Mouse (Mus musculus) urinary bladder, postnatal 4 days (tissue): ENCODE results near the gene Gm10521.
"Not testable (repeated sequence)": the region's sequence is repeated elsewhere in the genome, so short reads cannot be mapped to it uniquely, and the experiment has no call there.

Source experiments
- DNase-seq, 2 experiments: peaks; one replicate each; pipeline ENCODE4 v3.0.0; 2021 to 2022; ENCODE audit warnings: low spot score in 2 of 2

Gm10521 gene

GRCm38 (mm10) chr1:171895364-171895763 is at the start of gene Gm10521:
TSS of gene Gm10521 (plus strand) at chr1:171895664.
- DNase-seq: not testable (repeated sequence)

GRCm38 (mm10) chr1:171848201-171848600 is 47.3 kb upstream of the Gm10521 start:
- no peak for DNase-seq

DNA sequence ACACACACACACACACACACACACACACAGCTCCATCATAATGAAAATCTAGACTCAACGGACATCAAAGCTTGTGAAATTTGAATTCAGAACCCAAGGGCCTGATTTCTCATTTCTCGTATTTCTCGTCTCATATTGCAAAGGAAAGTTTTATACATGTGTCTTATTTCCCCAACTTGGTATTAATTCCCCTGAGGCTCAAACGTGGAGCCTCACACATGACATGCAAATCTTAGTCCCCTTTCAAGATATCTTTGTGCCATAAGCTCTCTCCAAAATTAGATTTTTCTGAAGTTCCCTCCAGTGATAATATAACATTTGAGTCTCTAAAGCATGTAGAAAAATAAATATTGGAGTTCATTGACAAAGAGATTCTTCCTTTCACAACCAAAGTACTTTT is 46.7 kb upstream of the Gm10521 start:
- DNase-seq: no peak

DNA sequence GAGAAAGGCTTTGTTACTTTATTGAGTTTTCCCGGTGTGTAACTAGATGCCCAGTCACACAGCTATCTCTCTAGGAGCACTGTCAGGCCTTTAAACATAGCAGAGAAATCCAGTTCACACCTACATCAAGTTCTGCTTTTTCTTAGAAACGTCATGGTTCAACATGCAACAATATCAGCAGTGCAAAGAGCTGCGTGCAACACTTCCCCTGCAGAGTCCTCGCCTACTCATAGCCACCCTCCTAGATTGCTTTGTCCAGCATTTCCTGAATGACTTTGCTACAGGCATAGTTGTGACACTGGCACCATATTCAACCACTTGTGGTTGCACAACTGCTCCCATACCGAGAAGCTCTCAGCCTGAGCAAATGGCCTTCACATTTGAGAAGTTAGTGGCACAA is 46.0 kb upstream of the Gm10521 start:
- no peak for DNase-seq

DNA sequence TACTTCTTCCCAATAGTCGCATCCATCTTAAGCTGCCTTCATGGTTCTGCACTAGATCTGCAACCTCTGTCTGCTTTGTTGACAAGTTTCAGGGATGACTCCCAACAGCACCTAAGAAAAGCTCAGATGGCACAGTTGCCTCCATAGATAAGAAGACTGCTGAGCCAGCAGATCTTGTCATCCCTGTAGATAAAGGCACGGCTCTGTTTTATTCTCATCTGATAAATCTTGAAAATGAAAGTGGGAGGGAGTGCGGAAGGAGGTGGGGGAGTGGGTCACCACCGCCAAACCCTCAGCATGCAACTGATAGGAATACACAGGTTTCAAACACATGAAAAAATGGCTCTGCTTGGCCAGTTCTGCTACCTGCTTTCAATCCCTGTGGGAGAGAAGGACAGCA is 30.0 kb upstream of the Gm10521 start:
- no peak for DNase-seq

DNA sequence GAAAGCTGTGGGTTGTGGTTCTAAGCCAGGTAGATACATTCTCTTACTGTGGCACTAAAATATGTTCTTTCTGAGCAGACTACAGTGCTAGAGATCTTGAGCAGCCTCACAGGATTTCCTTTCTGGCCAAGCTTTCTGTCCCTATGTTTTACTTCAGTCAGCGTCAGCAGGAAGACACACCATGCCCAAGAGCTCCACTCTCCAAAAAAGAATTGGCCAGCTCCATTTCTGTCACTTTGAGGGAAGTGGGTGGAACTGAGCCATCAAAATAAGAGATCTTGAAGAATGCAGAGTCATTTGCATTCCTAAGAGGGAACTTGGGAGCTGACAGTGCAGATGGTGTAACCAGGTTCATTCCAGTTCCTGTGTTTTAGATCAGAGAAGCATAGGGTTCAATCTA is 8.5 kb upstream of the Gm10521 start:
- DNase-seq: no peak

GRCm38 (mm10) chr1:171904011-171904410 is 8.5 kb downstream of the Gm10521 start:
- no peak for DNase-seq

- DNase-seq: no peak
Measured at GRCm38 (mm10) chr1:171915638-171916458, 20.4 kb downstream of the Gm10521 start.

GRCm38 (mm10) chr1:171917305-171918039 is 22.0 kb downstream of the Gm10521 start, which contains the start of gene Slamf6:
TSS of gene Slamf6 (plus strand) at chr1:171917515.
- DNase-seq: no peak

GRCm38 (mm10) chr1:171918136-171918920 is 22.9 kb downstream of the Gm10521 start:
- no peak for DNase-seq

- no peak for DNase-seq
Measured at GRCm38 (mm10) chr1:171919193-171919592, 23.7 kb downstream of the Gm10521 start.

GRCm38 (mm10) chr1:171919901-171920510 is 24.5 kb downstream of the Gm10521 start:
- DNase-seq: no peak

DNA sequence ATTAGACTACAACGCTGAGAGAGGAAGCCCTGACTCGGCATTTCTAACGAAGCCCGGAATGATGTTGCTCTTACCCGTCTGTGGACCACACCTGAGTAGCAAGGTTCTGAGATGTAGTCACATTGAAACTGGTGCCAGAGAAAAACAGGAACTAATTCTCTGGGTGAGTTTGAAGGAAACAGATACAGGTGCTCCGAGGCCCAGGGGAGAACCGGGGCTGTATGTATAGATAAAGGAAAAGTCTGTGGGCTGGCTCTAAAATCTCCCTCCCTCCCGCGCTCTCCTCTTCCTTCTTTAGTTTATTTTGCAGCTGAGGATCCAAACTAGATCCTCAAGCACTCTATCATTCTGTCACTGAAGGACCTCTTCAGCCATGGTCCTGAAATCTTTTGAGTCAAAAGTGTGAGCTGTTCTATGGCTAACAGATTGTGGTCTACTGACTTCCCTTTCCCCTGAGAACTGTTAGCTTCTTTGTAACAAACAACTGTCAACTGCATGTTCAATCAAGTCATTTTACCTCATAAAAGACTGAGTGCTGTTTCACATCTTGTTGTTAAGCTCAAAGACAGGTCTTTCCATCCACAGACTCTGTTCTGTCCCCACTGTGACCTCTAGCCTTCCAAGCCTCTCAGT is 25.6 kb downstream of the Gm10521 start:
- DNase-seq: no peak

- no peak for DNase-seq
Measured at GRCm38 (mm10) chr1:171921641-171922040, 26.2 kb downstream of the Gm10521 start.

- no peak for DNase-seq
Measured at GRCm38 (mm10) chr1:171922844-171923243, 27.4 kb downstream of the Gm10521 start.

DNA sequence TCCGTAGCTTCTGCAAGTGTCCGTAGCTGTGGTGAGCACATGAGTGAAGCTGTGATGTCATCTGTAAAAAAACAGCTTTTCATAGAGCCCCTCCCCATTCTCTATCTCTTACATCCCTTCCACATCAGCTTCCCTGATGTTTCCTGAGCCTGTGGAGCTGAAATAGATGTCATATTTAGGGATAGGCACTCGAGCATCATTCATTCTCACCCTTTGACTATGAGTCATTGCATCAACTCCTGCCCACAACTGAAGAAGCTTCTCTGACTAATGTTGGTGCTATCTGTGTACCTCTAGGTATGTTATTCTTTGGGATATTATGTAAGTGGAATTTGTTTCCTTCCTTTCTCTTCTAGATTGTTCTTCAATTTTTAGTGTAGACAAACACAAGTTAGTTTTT is 29.4 kb downstream of the Gm10521 start:
- DNase-seq: no peak

DNA sequence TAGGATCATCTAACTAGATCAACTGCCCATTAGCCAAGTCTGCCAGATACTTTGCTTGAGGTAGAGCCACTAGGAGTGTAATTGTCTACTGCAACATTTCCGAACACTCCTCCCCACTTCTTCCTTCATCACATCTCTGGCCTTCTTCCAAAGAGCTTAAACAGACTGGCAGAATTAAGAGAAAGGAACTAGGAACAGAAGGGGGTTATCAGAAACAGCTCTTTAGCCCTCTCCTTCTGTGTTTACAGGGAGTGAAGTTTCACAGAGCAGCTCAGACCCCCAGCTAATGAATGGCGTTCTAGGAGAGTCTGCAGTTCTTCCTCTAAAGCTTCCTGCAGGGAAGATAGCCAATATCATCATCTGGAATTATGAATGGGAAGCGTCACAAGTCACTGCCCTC is 38.4 kb downstream of the Gm10521 start:
- no peak for DNase-seq

GRCm38 (mm10) chr1:171938952-171939948 is 43.8 kb downstream of the Gm10521 start:
- no peak for DNase-seq

GRCm38 (mm10) chr1:171940626-171941025 is 45.2 kb downstream of the Gm10521 start:
- DNase-seq: no peak

GRCm38 (mm10) chr1:171946447-171946995 is 51.1 kb downstream of the Gm10521 start:
- no peak for DNase-seq
